Mouse (Mus musculus) bone marrow macrophage, adult 2 months (primary cell): ENCODE measurements around the gene Nsmce3.

ENCODE experiments used
- CTCF ChIP-seq: IDR thresholded peaks from 2 replicates; pipeline ENCODE4 v1.5.1; 2012; ENCODE audit warnings: low read depth, mild to moderate bottlenecking, low read length, moderate library complexity
- POLR2A ChIP-seq: IDR thresholded peaks from 2 replicates; pipeline ENCODE4 v1.6.1; 2012; ENCODE audit warnings: mild to moderate bottlenecking, low read depth, low read length, borderline replicate concordance

GRCm38 (mm10) chr7:64847366-64847899 is 25.4 kb downstream of the Nsmce3 start:
- no peak for TF ChIP-seq POLR2A
- no peak for TF ChIP-seq CTCF
